8 mouse cellular contexts compared by ENCODE assay signal in the genomic region with DNA sequence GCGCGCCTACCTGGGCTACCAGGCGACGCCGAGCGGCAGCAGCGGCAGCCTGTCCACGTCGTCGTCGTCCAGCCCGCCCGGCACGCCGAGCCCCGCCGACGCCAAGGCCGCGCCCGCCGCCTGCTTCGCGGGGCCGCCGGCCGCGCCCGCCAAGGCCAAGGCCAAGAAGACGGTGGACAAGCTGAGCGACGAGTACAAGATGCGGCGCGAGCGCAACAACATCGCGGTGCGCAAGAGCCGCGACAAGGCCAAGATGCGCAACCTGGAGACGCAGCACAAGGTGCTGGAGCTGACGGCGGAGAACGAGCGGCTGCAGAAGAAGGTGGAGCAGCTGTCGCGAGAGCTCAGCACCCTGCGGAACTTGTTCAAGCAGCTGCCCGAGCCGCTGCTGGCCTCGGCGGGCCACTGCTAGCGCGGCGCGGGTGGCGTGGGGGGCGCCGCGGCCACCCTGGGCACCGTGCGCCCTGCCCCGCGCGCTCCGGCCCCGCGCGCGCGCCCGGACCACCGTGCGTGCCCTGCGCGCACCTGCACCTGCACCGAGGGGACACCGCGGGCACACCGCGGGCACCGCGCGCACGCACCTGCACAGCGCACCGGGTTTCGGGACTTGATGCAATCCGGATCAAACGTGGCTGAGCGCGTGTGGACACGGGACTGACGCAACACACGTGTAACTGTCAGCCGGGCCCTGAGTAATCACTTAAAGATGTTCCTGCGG. TPM values are rescaled to one million over a fixed set of nuclear protein-coding genes. Genes with fewer than 3 reads are reported as not detected.
A peak's percentile ranks its signal among the peaks of the same experiment; 100 is the strongest.
DNase-seq lines count a peak whose midpoint lies in the region; ATAC-seq and TF ChIP-seq lines count a peak whose summit lies in the region.

TSS of gene Tmem189 (minus strand) at position 322 of the 718 bp plus-strand sequence.

- peak; percentile 91 for DNase-seq in R1 (ENCODE audit: low read depth, low spot score)
- peak; percentile 46 to 62 for DNase-seq in cerebellum, postnatal 14 days
- DNase-seq in gastrocnemius, adult 18-20 months (ENCODE audit: low spot score): peak; percentile 68
- DNase-seq in left cerebral cortex, adult 2 months (ENCODE audit: extremely low spot score in 1 of 2, low spot score in 2 of 2): peak; percentile 55 to 62
- DNase-seq in lung, postnatal 4 days: peak; percentile 72 to 81
- peak; percentile 61 to 63 for DNase-seq in right cerebral cortex, adult 2 months (ENCODE audit: low spot score in 2 of 2)
- DNase-seq in urinary bladder, postnatal 25 days (ENCODE audit: low spot score): peak; percentile 53

- ATAC-seq in hindbrain, embryonic 13.5 days (ENCODE audit: low FRiP score): 0 out of 2 replicates have a peak, but pooled peaks have one; percentile 18

- H3K9ac ChIP-seq in hindbrain, embryonic 13.5 days: peak within 1 kb of the TSS; percentile 69

- WGBS in hindbrain, embryonic 13.5 days: under 1% methylated on average over 99 of the region's 99 CpGs

- H3K4me3 ChIP-seq in hindbrain, embryonic 13.5 days: peak within 1 kb of the TSS; percentile 62
- H3K4me3 ChIP-seq in left cerebral cortex, adult 2 months: peak within 1 kb of the TSS; percentile 74

- no peaks in the 10 kb centered on the region for H3K36me3 ChIP-seq in hindbrain, embryonic 13.5 days

- peak within 1 kb of the TSS; percentile 84 for H3K4me2 ChIP-seq in hindbrain, embryonic 13.5 days

- peaks cover 21% of the 10 kb centered on the region for H3K4me1 ChIP-seq in hindbrain, embryonic 13.5 days (replicated peaks)

- no peaks in the 10 kb centered on the region for H3K9me3 ChIP-seq in hindbrain, embryonic 13.5 days

- no peak within 1 kb of the TSS for H3K27ac ChIP-seq in hindbrain, embryonic 13.5 days
- H3K27ac ChIP-seq in left cerebral cortex, adult 2 months: peak within 1 kb of the TSS; percentile 88

- peaks cover 82% of the 10 kb centered on the region for H3K27me3 ChIP-seq in hindbrain, embryonic 13.5 days

- no peak for TF ChIP-seq CTCF in left cerebral cortex, adult 2 months (IDR thresholded peaks at IDR 0.05)

- intact Hi-C loops in left cerebral cortex, adult 2 months (cut with DNase I): loop anchor here (5.0 to 10.0 kb wide), 3 partner anchors 393 to 515 kb away; partner anchors contain the start of genes Adnp and Pard6b

RNA-seq across cellular contexts. Expression of gene Tmem189, which starts in this region (rescaled TPM):
- total RNA-seq in gastrocnemius, adult 18-20 months (2021): 10 to 100 TPM; 10.4 to 15.0 TPM
- polyA plus RNA-seq in hindbrain, embryonic 13.5 days (2015; fragmentation: Nextera tagmentation; extraction: Ambion mirVana): 30.8 and 33.5 TPM in 2 replicates
- 10 to 100 TPM; 42.3 to 43.0 TPM for total RNA-seq in left cerebral cortex, adult 2 months (2021)
